Mouse (Mus musculus): ENCODE results near the gene Pik3r6. TPM values are rescaled to one million over a fixed set of nuclear protein-coding genes. Genes with fewer than 3 reads are reported as not detected.
A peak's percentile ranks its signal among the peaks of the same experiment; 100 is the strongest.

Pik3r6 gene
- total and polyA plus RNA-seq, 3 experiments: 0.42 to 1.5 TPM; not detected in 1

DNA sequence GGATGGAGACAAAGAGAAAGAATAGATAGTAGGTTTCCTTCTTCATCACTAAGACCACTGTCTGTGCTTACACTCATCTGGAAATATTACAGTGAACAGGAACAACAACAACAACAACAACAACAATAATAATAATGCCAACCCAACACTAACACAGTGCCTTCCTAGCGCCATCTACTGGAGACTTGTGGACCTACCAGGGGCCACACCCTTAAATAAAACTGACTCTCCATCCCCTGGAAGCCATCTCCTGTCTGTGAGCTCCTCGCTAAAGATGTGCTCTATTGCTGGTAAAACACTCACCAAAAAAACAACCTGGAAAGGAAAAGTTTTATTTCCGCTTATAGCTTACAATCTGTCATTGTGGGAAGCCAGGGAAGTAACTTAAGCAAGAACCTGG is 46.8 kb downstream of the Pik3r6 start:
- DNase-seq (ENCODE audit: low read depth, low spot score): peak; percentile 65
- H3K9ac ChIP-seq (ENCODE audit: control insufficient read depth, low read depth, low read length, poor library complexity, severe bottlenecking): no peak overlapping the region
- no peaks in the 10 kb centered on the region for H3K27me3 ChIP-seq (ENCODE audit: control insufficient read depth in 1 of 2, insufficient read depth in 2 of 2, low read length in 2 of 2)
- TF ChIP-seq USF1 (IDR thresholded peaks at IDR 0.05; ENCODE audit: low read depth, low read length) (no peak), MAFK (IDR thresholded peaks at IDR 0.05; ENCODE audit: borderline replicate concordance, low read depth, low read length) (no peak), USF2 (IDR thresholded peaks at IDR 0.05; ENCODE audit: borderline replicate concordance in 1 of 2, insufficient read depth in 1 of 2, low read depth in 1 of 2, low read length in 2 of 2) (no peak), POLR2AphosphoS5 (IDR thresholded peaks at IDR 0.05; ENCODE audit: borderline replicate concordance, low read depth, low read length) (no peak), RCOR1 (IDR thresholded peaks at IDR 0.05; ENCODE audit: low read depth, low read length) (no peak), UBTF (IDR thresholded peaks at IDR 0.05; ENCODE audit: borderline replicate concordance, insufficient read depth, low read depth, low read length) (no peak), HCFC1 (IDR thresholded peaks at IDR 0.05; ENCODE audit: low read depth, low read length) (no peak), ELF1 (IDR thresholded peaks at IDR 0.05; ENCODE audit: low read depth, low read length) (no peak), ZNF384 (IDR thresholded peaks at IDR 0.05; ENCODE audit: low read depth, low read length) (no peak), MYC (IDR thresholded peaks at IDR 0.05; ENCODE audit: low read depth, low read length) (0 out of 2 replicates have a peak, but pooled peaks have one; percentile 27), KAT2A (conservative IDR thresholded peaks at IDR 0.05; ENCODE audit: low read depth, low read length) (no peak), POLR2A (IDR thresholded peaks at IDR 0.05; ENCODE audit: control insufficient read depth in 1 of 2, insufficient read depth in 1 of 2, low read depth in 1 of 2, low read length in 2 of 2, poor library complexity in 1 of 2) (no peak), ZMIZ1 (IDR thresholded peaks at IDR 0.05; ENCODE audit: low read depth, low read length) (no peak), MAZ (IDR thresholded peaks at IDR 0.05; ENCODE audit: low read depth, low read length) (no peak), NRF1 (IDR thresholded peaks at IDR 0.05; ENCODE audit: insufficient read depth, low read depth, low read length, poor library complexity, severe bottlenecking) (no peak), POLR2AphosphoS2 (IDR thresholded peaks at IDR 0.05; ENCODE audit: low read length) (no peak), JUND (IDR thresholded peaks at IDR 0.05; ENCODE audit: low read depth, low read length) (no peak), EP300 (IDR thresholded peaks at IDR 0.05; ENCODE audit: low read depth in 1 of 2, low read length in 2 of 2) (no peak), CHD2 (IDR thresholded peaks at IDR 0.05; ENCODE audit: low read length) (no peak), MXI1 (IDR thresholded peaks at IDR 0.05; ENCODE audit: low read depth, low read length) (no peak), GATA1 (IDR thresholded peaks at IDR 0.05; ENCODE audit: low read depth, low read length) (no peak), TAL1 (IDR thresholded peaks at IDR 0.05; ENCODE audit: low read length) (no peak), NELFE (IDR thresholded peaks at IDR 0.05; ENCODE audit: low read depth, low read length) (no peak), TCF12 (IDR thresholded peaks at IDR 0.05; ENCODE audit: low read depth, low read length) (no peak), BHLHE40 (IDR thresholded peaks at IDR 0.05; ENCODE audit: borderline replicate concordance, low read depth, low read length) (peak; percentile 6; the same call in 1 of the 2 replicates), MAX (IDR thresholded peaks at IDR 0.05; ENCODE audit: low read length) (no peak), ETS1 (IDR thresholded peaks at IDR 0.05; ENCODE audit: low read depth, low read length) (no peak), ZC3H11A (IDR thresholded peaks at IDR 0.05; ENCODE audit: low read depth, low read length) (peak; percentile 78), E2F4 (IDR thresholded peaks at IDR 0.05; ENCODE audit: borderline replicate concordance, low read depth, low read length) (no peak), CTCF (IDR thresholded peaks at IDR 0.05 in 2 of 3, conservative IDR thresholded peaks at IDR 0.05 in 1 of 3; ENCODE audit: control insufficient read depth in 1 of 3, insufficient read depth in 1 of 3, low read depth in 2 of 3, low read length in 3 of 3, poor library complexity in 1 of 3, severe bottlenecking in 1 of 3) (peak; percentile 91 to 96 (median 95)), MYB (IDR thresholded peaks at IDR 0.05; ENCODE audit: low read depth, low read length) (no peak), MEF2A (IDR thresholded peaks at IDR 0.05; ENCODE audit: extremely low read depth, insufficient replicate concordance, low read depth, low read length, poor library complexity, severe bottlenecking) (no peak), CHD1 (IDR thresholded peaks at IDR 0.05; ENCODE audit: low read depth, low read length) (no peak), RAD21 (IDR thresholded peaks at IDR 0.05; ENCODE audit: low read depth, low read length) (peak; percentile 87), TBP (IDR thresholded peaks at IDR 0.05; ENCODE audit: low read depth, low read length) (no peak), SMC3 (IDR thresholded peaks at IDR 0.05; ENCODE audit: low read depth, low read length) (peak; percentile 96), SIN3A (IDR thresholded peaks at IDR 0.05; ENCODE audit: low read length) (no peak), ZKSCAN1 (IDR thresholded peaks at IDR 0.05; ENCODE audit: low read depth, low read length) (no peak), GABPA (IDR thresholded peaks at IDR 0.05; ENCODE audit: low read depth, low read length) (no peak)
- H3K27ac ChIP-seq (ENCODE audit: control insufficient read depth, low read depth, low read length): no peak overlapping the region
- H3K9me3 ChIP-seq (replicated peaks; ENCODE audit: insufficient read depth, low read length): no peaks in the 10 kb centered on the region
- no peaks in the 10 kb centered on the region for H3K36me3 ChIP-seq (ENCODE audit: control insufficient read depth in 1 of 2, insufficient read depth in 2 of 2, low read length in 2 of 2)
- no peak overlapping the region for H3K4me3 ChIP-seq (ENCODE audit: control insufficient read depth in 1 of 2, insufficient read depth in 1 of 2, low read depth in 2 of 2, low read length in 2 of 2)
- no peaks in the 10 kb centered on the region for H3K4me1 ChIP-seq (ENCODE audit: control insufficient read depth in 1 of 2, insufficient read depth in 2 of 2, low read length in 2 of 2)
- no peaks in the 10 kb centered on the region for H3K79me2 ChIP-seq (ENCODE audit: control insufficient read depth, insufficient read depth, low read length, poor library complexity)
